Mouse (Mus musculus): Measurements from ENCODE around the gene Foxd1.

DNA sequence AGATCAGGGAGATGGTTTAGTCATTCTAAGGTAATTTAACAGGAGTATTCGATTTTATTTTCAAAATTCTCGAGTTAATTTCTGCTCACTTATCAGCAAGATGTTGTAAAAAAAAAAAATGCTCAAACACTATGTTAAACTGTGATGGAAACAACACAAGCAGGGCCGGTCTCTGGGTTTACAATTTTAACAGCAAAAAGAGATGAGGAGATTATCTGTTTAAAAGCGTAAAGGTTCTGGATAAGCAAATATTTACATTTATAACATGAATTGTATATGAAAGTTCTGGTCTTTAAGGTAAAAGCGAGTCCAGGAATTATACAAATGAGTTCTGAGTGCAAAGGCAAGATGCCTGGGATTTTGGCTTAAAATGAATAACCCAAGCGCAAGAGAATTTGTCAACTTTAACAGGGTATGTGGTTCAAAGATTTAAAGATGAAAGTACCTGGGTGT, 3.0 kb downstream of the Foxd1 start:
- TF ChIP-seq POLR2A (IDR thresholded peaks at IDR 0.05; ENCODE audit: insufficient read depth, low read depth, low read length) (no peak), CTCF (IDR thresholded peaks at IDR 0.05) (no peak)
